Comparison of ENCODE assay signal across 8 mouse cellular contexts in genomic region chr6:127581915-127582314, GRCm38 (mm10). TPM values are rescaled to one million over a fixed set of nuclear protein-coding genes. Genes with fewer than 3 reads are reported as not detected.
DNase-seq lines count a peak whose midpoint lies in the region; ATAC-seq and TF ChIP-seq lines count a peak whose summit lies in the region.

No protein-coding gene starts in this region.

- H3K9me3 ChIP-seq in forebrain, embryonic 13.5 days (replicated peaks): no peaks in the 10 kb centered on the region
- H3K9me3 ChIP-seq in limb, embryonic 10.5 days (replicated peaks): no peaks in the 10 kb centered on the region

- 61% methylated on average over 12 of the region's 12 CpGs for WGBS in forebrain, embryonic 13.5 days
- 47% methylated on average over 12 of the region's 12 CpGs for WGBS in limb, embryonic 10.5 days

- intact Hi-C loops in gastrocnemius, adult 2 months (cut with DNase I): loop anchor here (2.0 kb wide), 1 partner anchor 21 kb away; the partner anchor contains the start of gene Cracr2a

- H3K27ac ChIP-seq in gastrocnemius, adult 2 months: no peak overlapping the region
- H3K27ac ChIP-seq in forebrain, embryonic 13.5 days: no peak overlapping the region
- H3K27ac ChIP-seq in limb, embryonic 10.5 days: peak overlapping the region; percentile 77

- peak overlapping the region; percentile 50; the same call in 1 of the 2 replicates for H3K9ac ChIP-seq in forebrain, embryonic 13.5 days

- DNase-seq in gastrocnemius, adult 2 months: no peak
- DNase-seq in gastrocnemius, postnatal 25 days: no peak
- no peak for DNase-seq in limb, embryonic 10.5 days (ENCODE audit: low spot score)
- DNase-seq in naive thymus-derived CD4-positive, alpha-beta T cell, adult 2 months (ENCODE audit: low read depth): peak; percentile 58
- no peak for DNase-seq in right cerebral cortex, adult 2 months (ENCODE audit: low spot score in 2 of 2)
- DNase-seq in layer of hippocampus, adult 18-20 months (ENCODE audit: low spot score in 2 of 2): no peak
- no peak for DNase-seq in cerebellum, postnatal 14 days

- H3K4me1 ChIP-seq in forebrain, embryonic 13.5 days: peaks cover 9% of the 10 kb centered on the region
- H3K4me1 ChIP-seq in limb, embryonic 10.5 days: peaks cover 47% of the 10 kb centered on the region

- no peaks in the 10 kb centered on the region for H3K27me3 ChIP-seq in forebrain, embryonic 13.5 days
- peaks cover 3% of the 10 kb centered on the region; the same call in 1 of the 2 replicates for H3K27me3 ChIP-seq in limb, embryonic 10.5 days (ENCODE audit: low read depth, poor library complexity, severe bottlenecking)

- H3K4me3 ChIP-seq in gastrocnemius, adult 2 months: peak overlapping the region; percentile 54
- H3K4me3 ChIP-seq in forebrain, embryonic 13.5 days: no peak overlapping the region
- H3K4me3 ChIP-seq in limb, embryonic 10.5 days: peak overlapping the region; percentile 36

- ATAC-seq in forebrain, embryonic 13.5 days: 0 out of 2 replicates have a peak, but pooled peaks have one; percentile 4

- peak overlapping the region; percentile 51 for H3K4me2 ChIP-seq in forebrain, embryonic 13.5 days

- H3K36me3 ChIP-seq in forebrain, embryonic 13.5 days (ENCODE audit: poor library complexity, severe bottlenecking): no peaks in the 10 kb centered on the region
- H3K36me3 ChIP-seq in limb, embryonic 10.5 days: no peaks in the 10 kb centered on the region

- no peak for TF ChIP-seq CTCF in gastrocnemius, adult 2 months (IDR thresholded peaks at IDR 0.05)

RNA-seq across cellular contexts. Expression of gene Cracr2a, which starts 20.8 kb away (rescaled TPM):
- under 1 TPM; 0.08 to 0.36 TPM for total RNA-seq in gastrocnemius, adult 2 months (2021)
- total RNA-seq in gastrocnemius, postnatal 25 days (2021): under 1 TPM; 0.43 to 0.49 TPM
- 0.19 and 0.53 TPM in 2 replicates for polyA plus RNA-seq in forebrain, embryonic 13.5 days (2015; fragmentation: Nextera tagmentation; extraction: Ambion mirVana)
- polyA plus RNA-seq in limb, embryonic 10.5 days (2016; fragmentation: Nextera tagmentation; extraction: Ambion mirVana): 1.8 and 2.1 TPM in 2 replicates
- total RNA-seq in layer of hippocampus, adult 18-20 months (2021): 1 to 10 TPM; 1.5 to 3.0 TPM
